Mouse (Mus musculus) B cell, adult 2 months (primary cell): Measurements from ENCODE around the gene Hist1h2be.
"Not testable (repeated sequence)": the region's sequence is repeated elsewhere in the genome, so short reads cannot be mapped to it uniquely, and the experiment has no call there.

ENCODE experiments used
- DNase-seq, 2 experiments: peaks; one replicate each; pipeline ENCODE4 v3.0.0; 2022

Gene Hist1h2be

GRCm38 (mm10) chr13:23572218-23573033 is 48.5 kb downstream of the Hist1h2be start:
- no peak for DNase-seq

- peak in 1 of 2 experiments; percentile 47 for DNase-seq
These were observed 49.3 kb downstream of the Hist1h2be start for GRCm38 (mm10) chr13:23571504-23572217.

GRCm38 (mm10) chr13:23571022-23571503 is 49.9 kb downstream of the Hist1h2be start, which contains the start of the genes Hist1h2ae and Hist1h2bg:
Hist1h2ae (minus strand) TSS chr13:23571220.
Hist1h2bg (plus strand) TSS chr13:23571396.
- DNase-seq = peak; percentile 76 to 82

GRCm38 (mm10) chr13:23570261-23571021 is 50.5 kb downstream of the Hist1h2be start:
- DNase-seq = not testable (repeated sequence)

GRCm38 (mm10) chr13:23564482-23564881 is 56.4 kb downstream of the Hist1h2be start:
- no peak for DNase-seq

- DNase-seq = peak; percentile 62 to 63
These were observed 58.0 kb downstream of the Hist1h2be start for GRCm38 (mm10) chr13:23562699-23563462.

GRCm38 (mm10) chr13:23561883-23562659 is 58.9 kb downstream of the Hist1h2be start, which contains the start of gene Hist1h3e:
Hist1h3e (minus strand) TSS chr13:23562369.
- peak; percentile 93 for DNase-seq

- DNase-seq = not testable (repeated sequence)
These were observed 59.4 kb downstream of the Hist1h2be start for GRCm38 (mm10) chr13:23561531-23561882.

- not testable (repeated sequence) for DNase-seq
These were observed 60.2 kb downstream of the Hist1h2be start for GRCm38 (mm10) chr13:23560699-23561098.

GRCm38 (mm10) chr13:23556906-23557305 is 64.0 kb downstream of the Hist1h2be start:
- no peak for DNase-seq

GRCm38 (mm10) chr13:23555839-23556416 is 65.0 kb downstream of the Hist1h2be start:
- DNase-seq = peak; percentile 65 to 72

- DNase-seq = peak; percentile 75 to 77
These were observed 65.7 kb downstream of the Hist1h2be start for GRCm38 (mm10) chr13:23554925-23555838.

- no peak for DNase-seq
These were observed 66.5 kb downstream of the Hist1h2be start for GRCm38 (mm10) chr13:23554393-23554792.

- DNase-seq = no peak
These were observed 68.0 kb downstream of the Hist1h2be start, which contains the start of gene Hist1h1d for GRCm38 (mm10) chr13:23552962-23553361. Hist1h1d (plus strand) TSS chr13:23553262.

- no peak for DNase-seq
These were observed 68.7 kb downstream of the Hist1h2be start for GRCm38 (mm10) chr13:23551931-23552914.

- DNase-seq = peak; percentile 84 to 87
These were observed 69.6 kb downstream of the Hist1h2be start, which contains the start of gene Hist1h4f for GRCm38 (mm10) chr13:23551146-23551834. Hist1h4f (minus strand) TSS chr13:23551648.

GRCm38 (mm10) chr13:23550761-23551145 is 70.2 kb downstream of the Hist1h2be start:
- DNase-seq = no peak

GRCm38 (mm10) chr13:23546694-23547093 is 74.2 kb downstream of the Hist1h2be start:
- no peak for DNase-seq
